In the genomic region with DNA sequence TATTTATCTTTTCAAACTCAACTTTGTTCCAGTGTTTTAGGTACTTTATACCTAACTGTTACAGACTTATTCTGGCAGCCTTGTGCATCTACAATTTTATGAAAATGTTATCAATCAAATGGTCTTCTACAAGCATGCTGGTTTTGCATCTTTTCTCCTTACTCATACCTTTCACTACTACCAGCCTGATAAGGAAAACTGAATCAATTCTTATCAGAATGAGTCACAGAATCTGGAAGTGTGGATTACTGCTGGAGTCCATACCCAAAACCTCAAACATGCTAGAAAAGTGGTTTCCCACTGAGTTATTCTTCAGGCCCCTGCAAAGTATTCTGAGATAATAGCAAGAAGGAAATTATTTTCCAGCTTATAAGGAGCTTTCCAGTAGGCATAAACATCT, we compare ENCODE assay signal across 16 mouse cellular contexts.
"Had no signal": no experiment of that assay in that cellular context is flagged by ENCODE, and none has a peak within 500 bp of the region (broad histone marks: within the 10 kb centered on the region; RNA-seq: fewer than 3 reads in every experiment).

No protein-coding gene starts in this region.

- H3K27ac ChIP-seq: neural tube, embryonic 13.5 days; neural tube, embryonic 15.5 days; stomach, embryonic 15.5 days; stomach, postnatal 0 days had no signal

- H3K27me3 ChIP-seq: neural tube, embryonic 13.5 days; neural tube, embryonic 15.5 days; stomach, embryonic 15.5 days had no signal

- DNase-seq: retina, postnatal 1 day; right cerebral cortex, adult 18-20 months; right cerebral cortex, postnatal 14 days; right cerebral cortex, postnatal 25 days; right cerebral cortex, postnatal 4 days; spleen, adult 18-20 months; thymus, adult 18-20 months; thymus, adult 2 months; thymus, postnatal 14 days; thymus, postnatal 25 days; thymus, postnatal 36 days; thymus, postnatal 4 days had no signal

- H3K4me1 ChIP-seq: neural tube, embryonic 13.5 days; neural tube, embryonic 15.5 days; stomach, embryonic 15.5 days had no signal

- H3K4me3 ChIP-seq: neural tube, embryonic 13.5 days; neural tube, embryonic 15.5 days; stomach, embryonic 15.5 days had no signal

- H3K4me2 ChIP-seq: neural tube, embryonic 13.5 days; neural tube, embryonic 15.5 days; stomach, embryonic 15.5 days had no signal

- H3K9me3 ChIP-seq: neural tube, embryonic 13.5 days; neural tube, embryonic 15.5 days; stomach, embryonic 15.5 days had no signal

- H3K36me3 ChIP-seq: neural tube, embryonic 13.5 days; neural tube, embryonic 15.5 days; stomach, embryonic 15.5 days had no signal

- H3K9ac ChIP-seq: neural tube, embryonic 13.5 days; neural tube, embryonic 15.5 days; stomach, embryonic 15.5 days had no signal
